Mouse (Mus musculus) midbrain, embryonic 14.5 days (tissue): ENCODE data around the gene Lrrc1. TPM values are rescaled to one million over a fixed set of nuclear protein-coding genes. Genes with fewer than 3 reads are reported as not detected.

Experiments used
- ATAC-seq: fragments of 200-750 bp; cut with Nextera tagmentation; 2 replicates; pipeline ENCODE4 v1.8.0; 2017; ENCODE audit warnings: moderate number of reproducible peaks, moderate library complexity; ENCODE audit not compliant: low FRiP score, low TSS enrichment
- DNase-seq: peaks from one replicate; pipeline ENCODE4 v3.0.0-alpha.2; 2015
- H3K27ac ChIP-seq: fragments of 300-500 bp; sonication (generic); replicated peaks from 2 replicates; pipeline ENCODE4 v1.5.1; 2014; ENCODE audit warnings: mild to moderate bottlenecking, low read depth, low read length, moderate library complexity
- H3K27me3 ChIP-seq: fragments of 300-500 bp; sonication (generic); 2 replicates; pipeline ENCODE4 v1.6.1; 2014; ENCODE audit warnings: low read length, control low read depth, mixed read lengths; ENCODE audit not compliant: control insufficient read depth, insufficient read depth
- H3K36me3 ChIP-seq: fragments of 300-500 bp; sonication (generic); 2 replicates; pipeline ENCODE4 v1.6.1; 2014; ENCODE audit warnings: low read length, control low read depth; ENCODE audit not compliant: control insufficient read depth, insufficient read depth
- H3K4me1 ChIP-seq: fragments of 300-500 bp; sonication (generic); 2 replicates; pipeline ENCODE4 v1.6.1; 2014; ENCODE audit warnings: mild to moderate bottlenecking, antibody characterized with exemption, low read length, control low read depth; ENCODE audit not compliant: control insufficient read depth, insufficient read depth
- H3K4me2 ChIP-seq: fragments of 300-500 bp; sonication (generic); 2 replicates; pipeline ENCODE4 v1.6.1; 2014; ENCODE audit warnings: mild to moderate bottlenecking, low read length, moderate library complexity
- H3K4me3 ChIP-seq: fragments of 300-500 bp; sonication (generic); replicated peaks from 2 replicates; pipeline ENCODE4 v1.5.1; 2014; ENCODE audit warnings: low read depth, low read length
- H3K9ac ChIP-seq: fragments of 300-500 bp; sonication (generic); replicated peaks from 2 replicates; pipeline ENCODE4 v1.6.1; 2014; ENCODE audit warnings: mild to moderate bottlenecking, low read length, moderate library complexity
- H3K9me3 ChIP-seq: fragments of 300-500 bp; sonication (generic); 2 replicates; pipeline ENCODE4 v1.6.1; 2016; ENCODE audit warnings: low read length, control low read depth, mixed read lengths; ENCODE audit not compliant: control insufficient read depth
- WGBS: fragments of 180-500 bp; shearing (Covaris S2); extraction: QIAGEN DNeasy Blood & Tissue Kit; methylation state at CpG from one replicate; pipeline ENCODE4 v1.1.7; 2014; 5-methylcytosine and 5-hydroxymethylcytosine counted together
- polyA plus RNA-seq: library from polyadenylated mRNA; unstranded; fragments of >200 nt; fragmentation: Nextera tagmentation; extraction: Ambion mirVana; gene quantifications from 2 replicates; pipeline ENCODE4 v1.2.1, GENCODE M21; 2014

The Lrrc1 gene
- polyA plus RNA-seq, 1 experiment from 2014 or later: 5.1 TPM

DNA sequence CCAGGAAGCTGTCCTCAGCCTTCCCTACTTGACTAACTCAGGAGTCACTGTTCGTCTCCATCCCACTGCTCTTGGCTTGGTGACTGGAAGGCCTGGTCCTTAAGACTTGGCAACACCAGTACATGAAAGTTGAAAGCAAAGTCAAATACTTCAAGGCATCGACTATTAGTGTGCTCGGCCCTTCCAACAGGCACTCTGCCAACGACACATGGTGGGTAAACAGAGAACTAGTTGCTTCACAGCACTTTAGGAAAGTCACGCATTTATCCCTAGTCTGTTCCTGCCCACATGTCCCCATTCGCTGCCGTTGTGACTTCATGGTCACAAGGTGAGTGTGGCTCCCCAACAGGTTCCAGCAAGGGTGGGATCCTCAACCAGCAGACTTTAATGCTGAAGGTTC is 57.2 kb downstream of the Lrrc1 start:
- 92% methylated on average over 7 of the region's 7 CpGs for WGBS
- no peak for DNase-seq

DNA sequence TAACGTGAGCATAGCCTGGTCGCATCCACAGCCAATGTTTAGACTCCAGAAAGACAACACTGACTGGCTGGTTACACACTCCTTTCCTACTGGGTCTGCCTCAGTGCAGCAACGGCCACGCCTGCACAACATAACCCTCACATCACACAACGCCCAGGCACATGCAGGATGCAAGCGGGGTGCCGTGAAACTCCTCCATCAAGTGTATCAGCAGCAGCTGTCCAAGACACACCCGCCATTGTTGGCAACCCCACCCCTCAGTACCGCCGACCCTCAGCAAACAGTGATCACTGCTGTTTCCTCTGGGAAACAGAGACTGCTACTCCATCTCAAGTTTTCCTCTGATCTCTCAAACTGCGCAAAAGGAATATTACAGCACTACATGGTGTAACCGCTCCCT is 58.8 kb downstream of the Lrrc1 start:
- no peaks in the 10 kb centered on the region for H3K27me3 ChIP-seq
- H3K4me2 ChIP-seq: no peak overlapping the region
- H3K4me1 ChIP-seq: 0 out of 2 replicates have a peak, but pooled peaks cover 6% of the 10 kb centered on the region
- no peak overlapping the region for H3K4me3 ChIP-seq
- WGBS: 85% methylated on average over 12 of the region's 12 CpGs
- no peak overlapping the region for H3K9ac ChIP-seq
- H3K9me3 ChIP-seq: no peaks in the 10 kb centered on the region
- H3K27ac ChIP-seq: no peak overlapping the region
- no peaks in the 10 kb centered on the region for H3K36me3 ChIP-seq
- DNase-seq (no peak), ATAC-seq (no peak)

More for the DNA sequence above, 57.2 kb downstream of the Lrrc1 start:
- Histone ChIP-seq H3K27ac (no peak overlapping the region), H3K4me1 (no peaks in the 10 kb centered on the region), H3K27me3 (0 out of 2 replicates have a peak, but pooled peaks cover 3% of the 10 kb centered on the region), H3K9ac (no peak overlapping the region), H3K4me2 (no peak overlapping the region), H3K9me3 (no peaks in the 10 kb centered on the region), H3K36me3 (no peaks in the 10 kb centered on the region), H3K4me3 (no peak overlapping the region)
- ATAC-seq: no peak

- no peak overlapping the region for H3K4me3 ChIP-seq
- DNase-seq: no peak
- H3K9ac ChIP-seq: no peak overlapping the region
- H3K36me3 ChIP-seq: no peaks in the 10 kb centered on the region
- H3K4me1 ChIP-seq: peaks cover 16% of the 10 kb centered on the region
- H3K4me2 ChIP-seq: no peak overlapping the region
- 95% methylated on average over 10 of the region's 10 CpGs for WGBS
- no peaks in the 10 kb centered on the region for H3K9me3 ChIP-seq
- H3K27ac ChIP-seq: no peak overlapping the region
- no peak for ATAC-seq
- H3K27me3 ChIP-seq: no peaks in the 10 kb centered on the region
Observed at GRCm38 (mm10) chr9:77484751-77485150, 59.9 kb downstream of the Lrrc1 start.

DNA sequence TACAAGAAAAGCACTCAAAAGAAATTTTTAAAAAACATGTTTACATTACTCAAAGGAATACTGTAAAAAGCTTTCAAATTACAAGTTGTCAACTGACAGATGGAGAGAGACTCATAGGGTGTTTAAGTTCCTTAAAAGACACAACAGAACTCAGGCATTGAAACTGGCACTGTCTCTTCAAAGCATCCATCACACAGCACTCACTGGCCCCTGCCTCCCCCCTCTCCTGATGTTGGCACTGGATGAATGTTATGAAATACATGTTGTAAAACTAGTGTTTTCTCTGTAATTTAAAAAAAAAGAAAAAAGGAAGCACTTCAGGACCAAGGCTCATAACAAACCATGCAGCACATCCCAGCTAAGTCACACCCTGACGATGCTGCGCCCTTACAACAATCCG is 61.1 kb downstream of the Lrrc1 start:
- 94% methylated on average over 3 of the region's 3 CpGs for WGBS
- Histone ChIP-seq H3K36me3 (no peaks in the 10 kb centered on the region), H3K4me2 (no peak overlapping the region), H3K9me3 (no peaks in the 10 kb centered on the region), H3K27ac (no peak overlapping the region), H3K4me1 (peaks cover 24% of the 10 kb centered on the region), H3K27me3 (no peaks in the 10 kb centered on the region), H3K9ac (no peak overlapping the region), H3K4me3 (no peak overlapping the region)
- DNase-seq (no peak), ATAC-seq (no peak)

- H3K36me3 ChIP-seq: no peaks in the 10 kb centered on the region
- no peaks in the 10 kb centered on the region for H3K27me3 ChIP-seq
- no peak overlapping the region for H3K4me3 ChIP-seq
- H3K9me3 ChIP-seq: no peaks in the 10 kb centered on the region
- H3K4me2 ChIP-seq: no peak overlapping the region
- DNase-seq: no peak
- no peak overlapping the region for H3K9ac ChIP-seq
- ATAC-seq: no peak
- no peak overlapping the region for H3K27ac ChIP-seq
- H3K4me1 ChIP-seq: peaks cover 27% of the 10 kb centered on the region
- 73% methylated on average over 5 of the region's 5 CpGs for WGBS
Observed at GRCm38 (mm10) chr9:77482281-77482680, 62.4 kb downstream of the Lrrc1 start.

DNA sequence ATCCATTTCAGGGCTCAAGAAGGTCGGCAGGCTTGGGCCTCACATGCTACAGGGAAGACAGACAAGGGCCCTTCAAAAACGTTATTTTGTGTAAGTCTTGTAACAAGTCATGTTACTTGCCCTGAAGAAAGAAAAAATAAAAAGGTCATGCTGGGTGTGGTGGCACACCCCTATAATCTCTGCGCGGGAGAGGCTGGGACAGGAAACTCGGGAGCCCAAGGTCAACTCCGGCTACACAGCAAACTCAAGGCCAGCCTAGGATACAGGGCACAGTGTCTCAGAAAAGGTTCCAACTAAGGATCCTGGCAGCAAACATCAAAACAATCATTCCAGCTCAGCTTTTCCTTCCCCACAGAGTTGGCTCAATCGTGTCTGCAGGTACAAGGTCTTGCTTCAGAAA is 63.3 kb downstream of the Lrrc1 start:
- H3K9me3 ChIP-seq: no peaks in the 10 kb centered on the region
- H3K4me3 ChIP-seq: no peak overlapping the region
- H3K4me2 ChIP-seq: no peak overlapping the region
- H3K9ac ChIP-seq: no peak overlapping the region
- peaks cover 27% of the 10 kb centered on the region for H3K4me1 ChIP-seq
- DNase-seq (no peak), ATAC-seq (no peak)
- 76% methylated on average over 7 of the region's 7 CpGs for WGBS
- H3K27ac ChIP-seq: no peak overlapping the region
- no peaks in the 10 kb centered on the region for H3K27me3 ChIP-seq
- no peaks in the 10 kb centered on the region for H3K36me3 ChIP-seq

DNA sequence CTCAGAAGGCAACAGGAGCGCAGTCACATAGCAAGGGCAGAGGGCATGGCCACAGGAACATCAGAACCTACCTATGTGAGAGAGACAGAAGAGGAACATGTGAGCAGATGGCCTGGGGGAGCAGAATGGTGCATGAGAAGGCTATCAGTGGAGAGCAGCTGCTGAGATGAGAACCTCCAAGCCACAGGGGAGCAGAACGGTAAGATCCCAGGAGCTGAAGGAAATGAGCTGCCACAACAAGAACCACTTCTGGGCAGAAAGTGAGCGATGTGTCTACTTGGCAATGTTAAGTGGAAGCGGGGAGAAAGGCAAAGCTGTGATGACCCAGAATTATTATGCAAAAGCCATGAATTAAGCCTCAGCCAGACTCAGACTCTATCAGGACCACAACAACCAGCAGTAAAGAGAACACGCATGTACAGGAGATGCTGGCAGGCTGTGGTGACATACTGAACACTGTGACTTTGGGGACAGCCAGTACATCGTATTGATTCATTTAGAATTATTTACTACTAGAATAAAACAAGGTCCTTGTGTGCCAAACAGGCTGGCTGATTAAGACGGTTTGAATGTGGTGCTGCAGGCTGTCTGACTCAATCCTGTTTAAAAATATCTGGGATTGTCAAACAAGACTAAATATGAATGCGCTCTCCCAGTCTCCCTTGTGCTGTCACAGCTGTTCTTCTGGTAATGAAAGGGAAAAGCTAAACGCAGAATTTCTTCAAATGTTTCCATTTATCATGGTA is 63.9 kb downstream of the Lrrc1 start:
- Histone ChIP-seq H3K4me2 (no peak overlapping the region), H3K27ac (no peak overlapping the region), H3K9me3 (no peaks in the 10 kb centered on the region), H3K4me3 (no peak overlapping the region), H3K27me3 (no peaks in the 10 kb centered on the region), H3K9ac (no peak overlapping the region), H3K4me1 (peaks cover 27% of the 10 kb centered on the region), H3K36me3 (no peaks in the 10 kb centered on the region)
- 58% methylated on average over 9 of the region's 9 CpGs for WGBS
- ATAC-seq: no peak
- DNase-seq: peak; percentile 36

GRCm38 (mm10) chr9:77480001-77480400 is 64.7 kb downstream of the Lrrc1 start:
- 34% methylated on average over 7 of the region's 7 CpGs for WGBS
- H3K4me3 ChIP-seq: no peak overlapping the region
- no peak for DNase-seq
- H3K36me3 ChIP-seq: no peaks in the 10 kb centered on the region
- no peak for ATAC-seq
- H3K4me2 ChIP-seq: no peak overlapping the region
- H3K9me3 ChIP-seq: no peaks in the 10 kb centered on the region
- H3K9ac ChIP-seq: no peak overlapping the region
- 0 out of 2 replicates have a peak overlapping the region, but pooled peaks have one; percentile 13 for H3K27ac ChIP-seq
- H3K4me1 ChIP-seq: peaks cover 27% of the 10 kb centered on the region
- H3K27me3 ChIP-seq: no peaks in the 10 kb centered on the region
